Comparison of ENCODE assay signal across 10 mouse cellular contexts in genomic region chr2:25496462-25496861, GRCm38 (mm10). TPM values are rescaled to one million over a fixed set of nuclear protein-coding genes. Genes with fewer than 3 reads are reported as not detected.
DNase-seq lines count a peak whose midpoint lies in the region; ATAC-seq lines count a peak whose summit lies in the region.
"Had no signal": no experiment of that assay in that cellular context is flagged by ENCODE, and none has a peak within 500 bp of the region (broad histone marks: within the 10 kb centered on the region; RNA-seq: fewer than 3 reads in every experiment).

No protein-coding gene starts in this region.

- H3K27ac ChIP-seq in hindbrain, embryonic 11.5 days (ENCODE audit: low read depth, low read length) = no peak overlapping the region
- H3K27ac ChIP-seq in hindbrain, embryonic 12.5 days = no peak overlapping the region
- H3K27ac ChIP-seq in heart, embryonic 10.5 days = no peak overlapping the region
- H3K27ac ChIP-seq: heart, embryonic 13.5 days; liver, embryonic 15.5 days had no signal

- no peaks in the 10 kb centered on the region for H3K27me3 ChIP-seq in hindbrain, embryonic 11.5 days (ENCODE audit: control insufficient read depth, insufficient read depth, low read length)
- H3K27me3 ChIP-seq in hindbrain, embryonic 12.5 days = no peaks in the 10 kb centered on the region
- H3K27me3 ChIP-seq in heart, embryonic 10.5 days (ENCODE audit: insufficient read depth, poor library complexity, severe bottlenecking) = no peaks in the 10 kb centered on the region
- H3K27me3 ChIP-seq: heart, embryonic 13.5 days; liver, embryonic 15.5 days had no signal

- peaks cover 2% of the 10 kb centered on the region; the same call in 1 of the 2 replicates for H3K4me1 ChIP-seq in hindbrain, embryonic 11.5 days (replicated peaks; ENCODE audit: control insufficient read depth, insufficient read depth, low read length)
- peaks cover 8% of the 10 kb centered on the region for H3K4me1 ChIP-seq in hindbrain, embryonic 12.5 days
- peaks cover 33% of the 10 kb centered on the region for H3K4me1 ChIP-seq in heart, embryonic 10.5 days

- H3K4me3 ChIP-seq in hindbrain, embryonic 11.5 days (ENCODE audit: low read depth, low read length) = no peak overlapping the region
- H3K4me3 ChIP-seq in hindbrain, embryonic 12.5 days = no peak overlapping the region
- H3K4me3 ChIP-seq in heart, embryonic 10.5 days = no peak overlapping the region
- H3K4me3 ChIP-seq: heart, embryonic 13.5 days; liver, embryonic 15.5 days had no signal

- no peak overlapping the region for H3K4me2 ChIP-seq in hindbrain, embryonic 11.5 days (replicated peaks; ENCODE audit: low read depth, low read length)
- H3K4me2 ChIP-seq in hindbrain, embryonic 12.5 days (replicated peaks) = no peak overlapping the region
- H3K4me2 ChIP-seq: heart, embryonic 13.5 days; liver, embryonic 15.5 days had no signal

- no peaks in the 10 kb centered on the region for H3K9me3 ChIP-seq in hindbrain, embryonic 11.5 days (ENCODE audit: control insufficient read depth, low read length)
- no peaks in the 10 kb centered on the region for H3K9me3 ChIP-seq in hindbrain, embryonic 12.5 days (replicated peaks)
- no peaks in the 10 kb centered on the region for H3K9me3 ChIP-seq in heart, embryonic 10.5 days
- H3K9me3 ChIP-seq: heart, embryonic 13.5 days; liver, embryonic 15.5 days had no signal

- no peaks in the 10 kb centered on the region for H3K36me3 ChIP-seq in hindbrain, embryonic 11.5 days (ENCODE audit: control insufficient read depth, insufficient read depth, low read length)
- H3K36me3 ChIP-seq in hindbrain, embryonic 12.5 days = no peaks in the 10 kb centered on the region
- H3K36me3 ChIP-seq in heart, embryonic 10.5 days = no peaks in the 10 kb centered on the region
- H3K36me3 ChIP-seq: heart, embryonic 13.5 days; liver, embryonic 15.5 days had no signal

- WGBS in hindbrain, embryonic 11.5 days = 49% methylated on average over 4 of the region's 4 CpGs
- WGBS in hindbrain, embryonic 12.5 days = 43% methylated on average over 4 of the region's 4 CpGs
- WGBS in heart, embryonic 10.5 days = 38% methylated on average over 4 of the region's 4 CpGs

- ATAC-seq in hindbrain, embryonic 11.5 days (ENCODE audit: low FRiP score) = no peak
- ATAC-seq in hindbrain, embryonic 12.5 days (ENCODE audit: low FRiP score) = no peak
- ATAC-seq in activated CD4-positive, CD25-positive, alpha-beta regulatory T cell, adult 4 months = no peak

- peak; percentile 41 for DNase-seq in hindbrain, embryonic 11.5 days (ENCODE audit: low spot score)
- peak; percentile 30 for DNase-seq in thymus, postnatal 14 days
- DNase-seq in thymus, postnatal 10 days (ENCODE audit: low spot score in 2 of 2) = no peak
- peak; percentile 40 for DNase-seq in embryo, embryonic 11 days
- DNase-seq in ovary, postnatal 10 days (ENCODE audit: low spot score) = no peak
- DNase-seq in heart, embryonic 10.5 days (ENCODE audit: low spot score) = no peak

- H3K9ac ChIP-seq in hindbrain, embryonic 11.5 days (ENCODE audit: low read depth, low read length) = no peak overlapping the region
- H3K9ac ChIP-seq in hindbrain, embryonic 12.5 days = no peak overlapping the region
- H3K9ac ChIP-seq: heart, embryonic 13.5 days; liver, embryonic 15.5 days had no signal

RNA-seq across cellular contexts. Expression of gene Lcn12, which starts 2.8 kb away (rescaled TPM):
- not detected in 2 replicates for polyA plus RNA-seq in hindbrain, embryonic 11.5 days (2014; fragmentation: Nextera tagmentation; extraction: Ambion mirVana)
- polyA plus RNA-seq in hindbrain, embryonic 12.5 days (2016; fragmentation: Nextera tagmentation; extraction: Ambion mirVana) = not detected in 2 replicates
- polyA plus RNA-seq in activated CD4-positive, CD25-positive, alpha-beta regulatory T cell, adult 4 months (2017; shearing (Covaris generic)) = not detected
- not detected in 2 replicates for polyA plus RNA-seq in heart, embryonic 10.5 days (2016; fragmentation: Nextera tagmentation; extraction: Ambion mirVana)
- polyA plus RNA-seq: heart, embryonic 13.5 days; liver, embryonic 15.5 days had no signal

RNA-seq across cellular contexts. Expression of gene Fbxw5, which starts 4.1 kb away (rescaled TPM):
- 64.2 and 75.3 TPM in 2 replicates for polyA plus RNA-seq in hindbrain, embryonic 11.5 days (2014; fragmentation: Nextera tagmentation; extraction: Ambion mirVana)
- polyA plus RNA-seq in hindbrain, embryonic 12.5 days (2016; fragmentation: Nextera tagmentation; extraction: Ambion mirVana) = 106 and 116 TPM in 2 replicates
- polyA plus RNA-seq in activated CD4-positive, CD25-positive, alpha-beta regulatory T cell, adult 4 months (2017; shearing (Covaris generic)) = 10 to 100 TPM; 51.3 to 71.1 TPM
- polyA plus RNA-seq in heart, embryonic 10.5 days (2016; fragmentation: Nextera tagmentation; extraction: Ambion mirVana) = 86.0 and 92.1 TPM in 2 replicates

RNA-seq across cellular contexts. Expression of gene C8g, which starts 5.1 kb away (rescaled TPM):
- polyA plus RNA-seq in hindbrain, embryonic 11.5 days (2014; fragmentation: Nextera tagmentation; extraction: Ambion mirVana) = 4.0 and 6.1 TPM in 2 replicates
- 4.8 and 6.0 TPM in 2 replicates for polyA plus RNA-seq in hindbrain, embryonic 12.5 days (2016; fragmentation: Nextera tagmentation; extraction: Ambion mirVana)
- polyA plus RNA-seq in activated CD4-positive, CD25-positive, alpha-beta regulatory T cell, adult 4 months (2017; shearing (Covaris generic)) = 1 to 10 TPM; 3.1 to 3.2 TPM
- polyA plus RNA-seq in heart, embryonic 10.5 days (2016; fragmentation: Nextera tagmentation; extraction: Ambion mirVana) = 4.2 and 6.0 TPM in 2 replicates

RNA-seq across cellular contexts. Expression of gene Ptgds, which starts 26.6 kb away (rescaled TPM):
- polyA plus RNA-seq in hindbrain, embryonic 11.5 days (2014; fragmentation: Nextera tagmentation; extraction: Ambion mirVana) = 0.39 and 0.64 TPM in 2 replicates
- 2.8 and 3.0 TPM in 2 replicates for polyA plus RNA-seq in hindbrain, embryonic 12.5 days (2016; fragmentation: Nextera tagmentation; extraction: Ambion mirVana)
- polyA plus RNA-seq in activated CD4-positive, CD25-positive, alpha-beta regulatory T cell, adult 4 months (2017; shearing (Covaris generic)) = not detected
- 0.18 and 0.32 TPM in 2 replicates for polyA plus RNA-seq in heart, embryonic 10.5 days (2016; fragmentation: Nextera tagmentation; extraction: Ambion mirVana)

RNA-seq across cellular contexts. Expression of gene Paxx, which starts 35.6 kb away (rescaled TPM):
- polyA plus RNA-seq in hindbrain, embryonic 11.5 days (2014; fragmentation: Nextera tagmentation; extraction: Ambion mirVana) = 27.6 and 28.0 TPM in 2 replicates
- polyA plus RNA-seq in hindbrain, embryonic 12.5 days (2016; fragmentation: Nextera tagmentation; extraction: Ambion mirVana) = 41.6 and 49.4 TPM in 2 replicates
- 10 to 100 TPM; 72.8 to 74.8 TPM for polyA plus RNA-seq in activated CD4-positive, CD25-positive, alpha-beta regulatory T cell, adult 4 months (2017; shearing (Covaris generic))
- 15.6 and 17.7 TPM in 2 replicates for polyA plus RNA-seq in heart, embryonic 10.5 days (2016; fragmentation: Nextera tagmentation; extraction: Ambion mirVana)

Comparison
In these comparisons a context has a peak if more than half of its experiments do, and no peak if none do; other contexts are left out.
1. DNase-seq: peak in hindbrain, embryonic 11.5 days (single experiment), thymus, postnatal 14 days (single experiment) and embryo, embryonic 11 days (single experiment); none in thymus, postnatal 10 days (0 of 2), ovary, postnatal 10 days (single experiment) and heart, embryonic 10.5 days (single experiment).